Mouse (Mus musculus): ENCODE data around the gene L3mbtl1. TPM values are rescaled to one million over a fixed set of nuclear protein-coding genes. Genes with fewer than 3 reads are reported as not detected.

The L3mbtl1 gene
- polyA plus RNA-seq, 1 experiment: 0.01 TPM

DNA sequence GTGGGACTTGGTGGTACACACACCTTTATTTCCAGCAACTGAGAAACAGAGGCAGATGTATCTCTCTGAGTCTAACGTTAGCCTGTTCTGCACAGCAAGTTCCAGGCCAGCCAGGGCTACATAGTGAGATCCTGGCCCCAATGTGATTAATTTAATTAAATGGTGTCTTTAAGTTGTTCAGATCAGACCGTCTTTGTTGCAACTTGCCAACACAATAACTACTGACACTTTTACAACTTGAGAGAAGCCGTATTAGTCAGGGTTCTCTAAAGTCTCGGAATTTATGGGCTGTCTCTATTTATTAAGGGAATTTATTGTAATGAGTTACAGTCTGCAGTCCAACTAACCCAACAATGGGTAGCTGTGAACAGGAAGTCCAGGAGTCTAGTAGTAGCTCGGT lies 19.1 kb upstream of the L3mbtl1 start:
- no peak for TF ChIP-seq CTCF (IDR thresholded peaks at IDR 0.05; ENCODE audit: control insufficient read depth, insufficient read depth, insufficient read length)
- no peak for TF ChIP-seq CEBPB (IDR thresholded peaks at IDR 0.05; ENCODE audit: low read depth)
- TF ChIP-seq MAX (IDR thresholded peaks at IDR 0.05): no peak
- TF ChIP-seq MYOD1 (IDR thresholded peaks at IDR 0.05; ENCODE audit: control insufficient read depth, insufficient read length, low read depth): no peak
- no peak for TF ChIP-seq FOSL1 (IDR thresholded peaks at IDR 0.05; ENCODE audit: insufficient read depth, low read length, poor library complexity, severe bottlenecking)
- TF ChIP-seq USF1 (IDR thresholded peaks at IDR 0.05; ENCODE audit: low read depth): no peak
- no peak for TF ChIP-seq MYOG (IDR thresholded peaks at IDR 0.05; ENCODE audit: control insufficient read depth, extremely low read depth, insufficient read length)
- Histone ChIP-seq H3K36me3 (ENCODE audit: control insufficient read depth, insufficient read depth) (no peaks in the 10 kb centered on the region), H3K4me3 (ENCODE audit: insufficient read depth, poor library complexity, severe bottlenecking) (no peak overlapping the region), H3ac (ENCODE audit: control insufficient read depth, insufficient read length, low read depth) (no peak overlapping the region), H3K27me3 (ENCODE audit: control insufficient read depth, insufficient read depth, insufficient read length) (peaks cover 5% of the 10 kb centered on the region), H3K79me2 (ENCODE audit: control insufficient read depth, insufficient read depth) (no peaks in the 10 kb centered on the region), H3K79me3 (ENCODE audit: low read depth) (no peaks in the 10 kb centered on the region)

DNA sequence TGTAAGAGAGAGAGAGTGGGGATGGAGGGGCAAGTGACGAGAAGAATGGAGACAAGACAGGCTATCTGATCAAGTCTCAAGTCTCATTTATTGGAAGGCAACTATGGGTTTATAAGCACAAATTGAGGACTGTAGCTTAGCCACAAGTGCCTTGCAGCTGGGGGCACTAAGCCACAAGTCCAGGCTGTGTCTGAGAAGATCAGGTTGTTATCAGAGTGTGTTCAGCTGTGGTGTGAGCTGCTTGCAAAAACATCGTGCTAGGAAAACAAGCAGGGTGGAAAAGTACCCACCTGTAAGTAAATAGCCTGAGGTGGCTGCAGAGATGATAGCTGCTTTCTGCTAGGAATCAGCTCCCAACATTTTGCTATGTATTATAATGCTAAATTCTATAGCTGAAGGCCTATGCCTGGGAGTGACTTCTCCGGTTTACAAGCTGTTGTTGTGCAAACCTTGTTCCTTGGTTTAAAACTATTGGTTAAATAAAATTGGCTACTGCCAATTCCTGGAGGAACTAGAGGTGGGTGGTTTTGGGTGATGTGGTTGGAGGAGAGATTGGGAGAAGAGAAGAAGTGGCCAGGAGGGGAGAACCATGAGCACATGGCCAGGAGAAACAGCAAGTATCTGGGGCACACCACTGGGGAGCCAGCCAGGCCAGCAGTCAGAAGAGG lies 15.2 kb upstream of the L3mbtl1 start:
- Histone ChIP-seq H3ac (ENCODE audit: control insufficient read depth, insufficient read length, low read depth) (no peak overlapping the region), H3K36me3 (ENCODE audit: control insufficient read depth, insufficient read depth) (peaks cover 6% of the 10 kb centered on the region), H3K27me3 (ENCODE audit: control insufficient read depth, insufficient read depth, insufficient read length) (no peaks in the 10 kb centered on the region), H3K4me3 (ENCODE audit: insufficient read depth, poor library complexity, severe bottlenecking) (no peak overlapping the region), H3K79me2 (ENCODE audit: control insufficient read depth, insufficient read depth) (peaks cover 17% of the 10 kb centered on the region), H3K79me3 (ENCODE audit: low read depth) (peaks cover 12% of the 10 kb centered on the region)
- no peak for TF ChIP-seq MYOG (IDR thresholded peaks at IDR 0.05; ENCODE audit: control insufficient read depth, extremely low read depth, insufficient read length)
- no peak for TF ChIP-seq MYOD1 (IDR thresholded peaks at IDR 0.05; ENCODE audit: control insufficient read depth, insufficient read length, low read depth)
- no peak for TF ChIP-seq CEBPB (IDR thresholded peaks at IDR 0.05; ENCODE audit: low read depth)
- no peak for TF ChIP-seq MAX (IDR thresholded peaks at IDR 0.05)
- no peak for TF ChIP-seq USF1 (IDR thresholded peaks at IDR 0.05; ENCODE audit: low read depth)
- TF ChIP-seq FOSL1 (IDR thresholded peaks at IDR 0.05; ENCODE audit: insufficient read depth, low read length, poor library complexity, severe bottlenecking): no peak
- TF ChIP-seq CTCF (IDR thresholded peaks at IDR 0.05; ENCODE audit: control insufficient read depth, insufficient read depth, insufficient read length): no peak

DNA sequence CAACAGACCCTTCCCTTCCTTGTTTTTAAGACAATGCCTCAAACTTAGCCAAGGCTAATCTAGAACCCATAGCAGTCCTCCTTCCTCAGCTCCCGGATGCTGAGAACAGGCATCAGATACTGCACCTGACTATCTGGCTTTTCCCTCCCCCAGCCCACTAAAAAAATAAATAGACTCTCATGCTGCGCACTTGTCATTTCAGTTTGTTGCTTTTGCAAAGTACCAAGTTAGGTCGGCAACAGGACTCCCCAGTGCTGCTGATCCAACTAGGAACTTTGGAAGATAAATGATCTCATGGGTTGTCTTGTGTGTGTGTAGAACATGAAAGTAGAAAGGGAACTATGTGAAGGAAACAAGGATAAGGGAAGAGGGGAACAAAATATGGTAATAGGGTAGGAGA lies 13.6 kb upstream of the L3mbtl1 start:
- no peak overlapping the region for H3K4me3 ChIP-seq (ENCODE audit: insufficient read depth, poor library complexity, severe bottlenecking)
- TF ChIP-seq MYOG (IDR thresholded peaks at IDR 0.05; ENCODE audit: control insufficient read depth, extremely low read depth, insufficient read length) (no peak), USF1 (IDR thresholded peaks at IDR 0.05; ENCODE audit: low read depth) (no peak), MAX (IDR thresholded peaks at IDR 0.05) (no peak), CEBPB (IDR thresholded peaks at IDR 0.05; ENCODE audit: low read depth) (no peak), MYOD1 (IDR thresholded peaks at IDR 0.05; ENCODE audit: control insufficient read depth, insufficient read length, low read depth) (no peak), CTCF (IDR thresholded peaks at IDR 0.05; ENCODE audit: control insufficient read depth, insufficient read depth, insufficient read length) (no peak), FOSL1 (IDR thresholded peaks at IDR 0.05; ENCODE audit: insufficient read depth, low read length, poor library complexity, severe bottlenecking) (no peak)
- H3ac ChIP-seq (ENCODE audit: control insufficient read depth, insufficient read length, low read depth): no peak overlapping the region
- peaks cover 26% of the 10 kb centered on the region for H3K79me3 ChIP-seq (ENCODE audit: low read depth)
- H3K36me3 ChIP-seq (ENCODE audit: control insufficient read depth, insufficient read depth): peaks cover 23% of the 10 kb centered on the region
- no peaks in the 10 kb centered on the region for H3K27me3 ChIP-seq (ENCODE audit: control insufficient read depth, insufficient read depth, insufficient read length)
- peaks cover 34% of the 10 kb centered on the region for H3K79me2 ChIP-seq (ENCODE audit: control insufficient read depth, insufficient read depth)

DNA sequence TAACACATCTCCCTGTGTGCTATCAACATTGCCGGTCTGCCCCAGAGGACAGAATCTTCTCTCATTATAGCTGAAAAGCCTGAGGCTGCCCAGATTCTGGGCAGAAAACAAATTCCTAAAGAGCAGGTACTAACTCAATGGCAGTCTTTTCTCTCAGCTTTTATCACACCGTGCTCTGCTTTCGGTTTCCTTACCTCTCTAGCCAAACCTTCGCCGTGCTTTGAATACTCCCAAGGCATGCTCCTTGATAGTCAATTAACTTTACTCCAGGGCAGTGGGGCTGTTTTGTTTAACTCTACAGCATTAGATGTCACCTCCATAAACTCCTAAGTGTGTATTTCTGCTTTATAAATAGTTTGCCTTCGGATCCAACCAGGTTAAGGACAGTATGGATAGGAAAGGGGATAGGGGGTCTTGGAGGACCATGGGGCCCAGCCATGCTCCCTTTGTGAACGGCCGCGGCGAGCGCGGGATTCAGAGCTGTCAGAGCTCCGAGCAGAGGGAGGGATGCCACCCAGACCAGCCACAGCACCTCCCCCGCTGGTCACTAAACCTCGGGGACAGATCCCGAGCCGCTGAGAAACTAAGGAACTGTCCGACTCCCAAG lies 12.7 kb upstream of the L3mbtl1 start:
- Histone ChIP-seq H3K36me3 (ENCODE audit: control insufficient read depth, insufficient read depth) (peaks cover 32% of the 10 kb centered on the region), H3ac (ENCODE audit: control insufficient read depth, insufficient read length, low read depth) (peak overlapping the region; percentile 97), H3K27me3 (ENCODE audit: control insufficient read depth, insufficient read depth, insufficient read length) (no peaks in the 10 kb centered on the region), H3K79me2 (ENCODE audit: control insufficient read depth, insufficient read depth) (peaks cover 43% of the 10 kb centered on the region), H3K4me3 (ENCODE audit: insufficient read depth, poor library complexity, severe bottlenecking) (peak overlapping the region; percentile 95), H3K79me3 (ENCODE audit: low read depth) (peaks cover 32% of the 10 kb centered on the region)
- TF ChIP-seq CTCF (IDR thresholded peaks at IDR 0.05; ENCODE audit: control insufficient read depth, insufficient read depth, insufficient read length) (no peak), CEBPB (IDR thresholded peaks at IDR 0.05; ENCODE audit: low read depth) (no peak)

DNA sequence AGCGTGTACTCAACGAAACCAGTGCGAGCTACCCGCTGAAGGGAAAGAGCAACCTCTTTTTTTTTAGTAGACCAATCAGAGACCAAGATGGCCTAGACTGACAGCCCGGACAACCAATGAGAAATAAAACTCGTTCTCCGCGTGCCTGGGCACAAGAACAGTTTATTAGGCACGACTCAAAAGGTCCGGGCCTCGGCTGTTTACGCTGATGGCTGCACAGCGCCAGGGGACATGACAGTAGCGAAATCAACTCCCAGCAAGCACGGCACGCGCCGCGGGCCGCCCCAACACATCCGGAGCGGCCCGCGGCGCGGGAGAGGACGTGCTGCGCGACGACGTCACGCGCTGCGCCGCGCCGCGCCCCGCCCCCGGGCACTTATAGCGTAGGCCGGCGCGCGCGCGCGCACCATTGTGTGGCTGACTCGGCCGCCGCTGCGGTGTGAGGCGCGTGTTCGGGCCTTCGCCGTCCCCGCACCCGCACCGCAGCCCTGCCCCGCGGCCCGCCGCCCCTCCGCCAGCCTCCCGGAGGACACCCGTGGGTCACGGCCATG lies 12.1 kb upstream of the L3mbtl1 start, which contains the start of gene Srsf6:
Srsf6 (plus strand) TSS at position 406 of the 551 bp plus-strand sequence.
- peaks cover 38% of the 10 kb centered on the region for H3K36me3 ChIP-seq (ENCODE audit: control insufficient read depth, insufficient read depth)
- peak within 1 kb of the TSS; percentile 95 for H3K4me3 ChIP-seq (ENCODE audit: insufficient read depth, poor library complexity, severe bottlenecking)
- H3K79me3 ChIP-seq (ENCODE audit: low read depth): peaks cover 32% of the 10 kb centered on the region
- H3K79me2 ChIP-seq (ENCODE audit: control insufficient read depth, insufficient read depth): peaks cover 49% of the 10 kb centered on the region
- H3K27me3 ChIP-seq (ENCODE audit: control insufficient read depth, insufficient read depth, insufficient read length): no peaks in the 10 kb centered on the region
- TF ChIP-seq MAX (IDR thresholded peaks at IDR 0.05) (no peak), USF1 (IDR thresholded peaks at IDR 0.05; ENCODE audit: low read depth) (peak; percentile 3)
- H3ac ChIP-seq (ENCODE audit: control insufficient read depth, insufficient read length, low read depth): peak within 1 kb of the TSS; percentile 97

All from C2C12 (cell line).